Mouse (Mus musculus) cerebellum, adult 2 months (tissue): ENCODE measurements around the gene Kremen1.

Source experiments
- CTCF ChIP-seq: fragments of 200-500 bp; IDR thresholded peaks from 2 replicates; pipeline ENCODE4 v1.5.1; 2011; ENCODE audit warnings: low read depth, mild to moderate bottlenecking, control low read depth, low read length, moderate library complexity, borderline replicate concordance; ENCODE audit not compliant: insufficient read depth
- POLR2A ChIP-seq: fragments of 200-500 bp; IDR thresholded peaks from 2 replicates; pipeline ENCODE4 v1.6.1; 2011; ENCODE audit warnings: low read length, control low read depth, borderline replicate concordance; ENCODE audit not compliant: insufficient read depth

GRCm38 (mm10) chr11:5182870-5183269 is 78.5 kb downstream of the Kremen1 start:
- no peak for TF ChIP-seq POLR2A
- TF ChIP-seq CTCF, result no peak
